Mouse (Mus musculus): ENCODE measurements at regions not wholly inside any gene's neighbourhood (a gene's known extent, or its start where the extent isn't known, plus 50 kb on each side); places are given as distances from the start of the nearest gene placed in this dataset.

- peak overlapping the region; percentile 69; the same call in 1 of the 2 replicates for H3K27ac ChIP-seq
- no peaks in the 10 kb centered on the region for H3K36me3 ChIP-seq (ENCODE audit: insufficient read depth, low read length)
- DNase-seq (ENCODE audit: low spot score) = peak; percentile 27
- no peak for TF ChIP-seq CTCF (IDR thresholded peaks at IDR 0.05; ENCODE audit: low read depth)
- peak overlapping the region; percentile 42; the same call in 1 of the 2 replicates for H3K9ac ChIP-seq (replicated peaks; ENCODE audit: low read length)
- peak; percentile 48; the same call in 1 of the 2 replicates for ATAC-seq
- H3K4me1 ChIP-seq (ENCODE audit: insufficient read depth, low read length) = no peaks in the 10 kb centered on the region
- H3K27me3 ChIP-seq (ENCODE audit: insufficient read depth, low read length) = no peaks in the 10 kb centered on the region
- H3K4me2 ChIP-seq (ENCODE audit: low read depth, low read length) = peak overlapping the region; percentile 58
- 39% methylated on average over 9 of the region's 9 CpGs for WGBS
- H3K9me3 ChIP-seq (ENCODE audit: low read length) = no peaks in the 10 kb centered on the region
- H3K4me3 ChIP-seq (ENCODE audit: low read length) = peak overlapping the region; percentile 30
These were observed 153.2 kb upstream of the Atp5g3 start for GRCm38 (mm10) chr2:74064369-74064768.

- peak overlapping the region; percentile 69 for H3K27ac ChIP-seq
- H3K27me3 ChIP-seq (ENCODE audit: insufficient read depth, low read length) = no peaks in the 10 kb centered on the region
- peak overlapping the region; percentile 42 for H3K9ac ChIP-seq (replicated peaks; ENCODE audit: low read length)
- ATAC-seq = peak; percentile 86
- peak overlapping the region; percentile 58 for H3K4me2 ChIP-seq (ENCODE audit: low read depth, low read length)
- TF ChIP-seq CTCF (IDR thresholded peaks at IDR 0.05; ENCODE audit: low read depth) = no peak
- DNase-seq (ENCODE audit: low spot score) = peak; percentile 88
- peak overlapping the region; percentile 30 for H3K4me3 ChIP-seq (ENCODE audit: low read length)
- 18% methylated on average over 15 of the region's 15 CpGs for WGBS
- no peaks in the 10 kb centered on the region for H3K9me3 ChIP-seq (ENCODE audit: low read length)
- no peaks in the 10 kb centered on the region for H3K36me3 ChIP-seq (ENCODE audit: insufficient read depth, low read length)
- no peaks in the 10 kb centered on the region for H3K4me1 ChIP-seq (ENCODE audit: insufficient read depth, low read length)
These were observed 152.7 kb upstream of the Atp5g3 start for GRCm38 (mm10) chr2:74063777-74064176.

DNA sequence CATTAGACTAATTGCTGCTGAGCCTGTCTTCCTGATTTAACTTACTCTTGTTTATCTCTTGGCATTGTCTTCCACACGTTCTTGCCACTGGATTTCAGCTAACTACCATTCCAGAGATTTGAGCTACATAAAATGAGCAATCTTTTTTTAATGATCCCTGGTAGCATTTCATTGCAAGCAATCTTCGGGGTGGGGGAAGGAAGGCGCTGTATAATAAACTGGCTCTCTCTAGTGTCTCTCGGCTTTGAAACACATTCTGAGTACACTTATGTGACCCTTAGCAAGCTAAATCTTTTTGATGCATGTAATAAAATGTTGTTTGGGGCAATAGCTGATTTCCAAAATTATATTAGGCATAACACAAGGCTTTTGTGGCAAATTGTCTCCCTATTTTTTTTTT is 152.2 kb upstream of the Atp5g3 start:
- Histone ChIP-seq H3K4me1 (ENCODE audit: insufficient read depth, low read length) (no peaks in the 10 kb centered on the region), H3K27ac (0 out of 2 replicates have a peak overlapping the region, but pooled peaks have one; percentile 69), H3K4me3 (ENCODE audit: low read length) (peak overlapping the region; percentile 30), H3K9me3 (ENCODE audit: low read length) (no peaks in the 10 kb centered on the region), H3K36me3 (ENCODE audit: insufficient read depth, low read length) (no peaks in the 10 kb centered on the region), H3K9ac (replicated peaks; ENCODE audit: low read length) (no peak overlapping the region; the same call in 1 of the 2 replicates), H3K4me2 (ENCODE audit: low read depth, low read length) (peak overlapping the region; percentile 58), H3K27me3 (ENCODE audit: insufficient read depth, low read length) (no peaks in the 10 kb centered on the region)
- TF ChIP-seq CTCF (IDR thresholded peaks at IDR 0.05; ENCODE audit: low read depth) = no peak
- WGBS = 49% methylated on average over 4 of the region's 4 CpGs
- DNase-seq (ENCODE audit: low spot score) (no peak), ATAC-seq (no peak)

DNA sequence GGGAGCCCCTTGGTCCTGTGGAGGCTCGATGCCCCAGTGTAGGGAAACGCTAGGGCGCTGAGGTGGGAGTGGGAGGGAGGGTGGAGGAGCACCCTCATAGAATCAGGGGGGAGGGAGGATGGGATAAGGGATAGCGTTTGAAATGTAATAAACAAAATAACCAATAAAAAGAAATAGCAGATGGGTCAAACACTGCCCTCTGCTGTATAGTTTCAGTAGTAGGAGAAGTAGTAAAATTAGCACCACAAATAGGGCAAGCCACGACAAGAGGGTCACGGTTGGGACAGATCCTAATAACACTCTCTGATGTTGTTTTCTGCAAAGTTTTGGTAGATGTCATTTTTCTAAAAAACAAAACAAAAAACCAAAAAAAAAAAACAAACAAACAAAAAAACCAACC is 131.3 kb upstream of the Atp5g3 start:
- ATAC-seq = no peak
- no peak overlapping the region for H3K27ac ChIP-seq

DNA sequence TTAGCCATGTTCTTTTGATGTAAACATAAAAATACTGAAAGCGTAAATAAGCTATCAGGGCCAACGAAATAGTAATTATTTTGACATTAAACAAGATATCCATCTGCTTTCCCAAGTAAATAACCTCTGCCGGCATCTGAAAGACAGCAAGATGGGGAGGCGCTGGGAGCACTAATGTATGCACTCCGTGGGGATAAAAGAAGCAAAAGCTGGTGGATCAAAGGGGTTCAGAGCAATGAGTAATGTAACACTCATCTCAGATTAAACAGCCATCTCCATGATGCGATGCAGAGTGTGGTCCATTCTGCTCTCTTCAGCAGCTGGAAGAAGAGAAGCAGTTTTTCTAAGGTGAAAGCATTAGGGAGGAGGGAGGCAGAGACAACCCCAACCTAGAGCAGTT is 128.5 kb upstream of the Atp5g3 start:
- Histone ChIP-seq H3K4me3 (ENCODE audit: low read length) (no peak overlapping the region), H3K9ac (replicated peaks; ENCODE audit: low read length) (no peak overlapping the region), H3K9me3 (ENCODE audit: low read length) (no peaks in the 10 kb centered on the region), H3K36me3 (ENCODE audit: insufficient read depth, low read length) (no peaks in the 10 kb centered on the region), H3K4me1 (ENCODE audit: insufficient read depth, low read length) (no peaks in the 10 kb centered on the region), H3K27ac (no peak overlapping the region), H3K4me2 (ENCODE audit: low read depth, low read length) (no peak overlapping the region), H3K27me3 (ENCODE audit: insufficient read depth, low read length) (no peaks in the 10 kb centered on the region)
- no peak for TF ChIP-seq CTCF (IDR thresholded peaks at IDR 0.05; ENCODE audit: low read depth)
- no peak for ATAC-seq
- WGBS = 51% methylated on average over 6 of the region's 6 CpGs
- DNase-seq (ENCODE audit: low spot score) = no peak

More for the DNA sequence above, 131.3 kb upstream of the Atp5g3 start:
- TF ChIP-seq CTCF (IDR thresholded peaks at IDR 0.05; ENCODE audit: low read depth) = no peak
- Histone ChIP-seq H3K36me3 (ENCODE audit: insufficient read depth, low read length) (no peaks in the 10 kb centered on the region), H3K4me2 (ENCODE audit: low read depth, low read length) (no peak overlapping the region), H3K9ac (replicated peaks; ENCODE audit: low read length) (no peak overlapping the region), H3K27me3 (ENCODE audit: insufficient read depth, low read length) (no peaks in the 10 kb centered on the region), H3K9me3 (ENCODE audit: low read length) (no peaks in the 10 kb centered on the region), H3K4me3 (ENCODE audit: low read length) (no peak overlapping the region), H3K4me1 (ENCODE audit: insufficient read depth, low read length) (no peaks in the 10 kb centered on the region)
- WGBS = 82% methylated on average over 6 of the region's 6 CpGs
- no peak for DNase-seq (ENCODE audit: low spot score)

- Histone ChIP-seq H3K36me3 (ENCODE audit: insufficient read depth, low read length) (no peaks in the 10 kb centered on the region), H3K9ac (replicated peaks; ENCODE audit: low read length) (no peak overlapping the region), H3K27me3 (ENCODE audit: insufficient read depth, low read length) (no peaks in the 10 kb centered on the region), H3K27ac (no peak overlapping the region), H3K4me1 (ENCODE audit: insufficient read depth, low read length) (no peaks in the 10 kb centered on the region), H3K4me3 (ENCODE audit: low read length) (no peak overlapping the region), H3K4me2 (ENCODE audit: low read depth, low read length) (no peak overlapping the region), H3K9me3 (ENCODE audit: low read length) (no peaks in the 10 kb centered on the region)
- DNase-seq (ENCODE audit: low spot score) = no peak
- no peak for ATAC-seq
- no peak for TF ChIP-seq CTCF (IDR thresholded peaks at IDR 0.05; ENCODE audit: low read depth)
- WGBS = 89% methylated on average over 9 of the region's 9 CpGs
These were observed 124.9 kb upstream of the Atp5g3 start for GRCm38 (mm10) chr2:74036043-74036442.

DNA sequence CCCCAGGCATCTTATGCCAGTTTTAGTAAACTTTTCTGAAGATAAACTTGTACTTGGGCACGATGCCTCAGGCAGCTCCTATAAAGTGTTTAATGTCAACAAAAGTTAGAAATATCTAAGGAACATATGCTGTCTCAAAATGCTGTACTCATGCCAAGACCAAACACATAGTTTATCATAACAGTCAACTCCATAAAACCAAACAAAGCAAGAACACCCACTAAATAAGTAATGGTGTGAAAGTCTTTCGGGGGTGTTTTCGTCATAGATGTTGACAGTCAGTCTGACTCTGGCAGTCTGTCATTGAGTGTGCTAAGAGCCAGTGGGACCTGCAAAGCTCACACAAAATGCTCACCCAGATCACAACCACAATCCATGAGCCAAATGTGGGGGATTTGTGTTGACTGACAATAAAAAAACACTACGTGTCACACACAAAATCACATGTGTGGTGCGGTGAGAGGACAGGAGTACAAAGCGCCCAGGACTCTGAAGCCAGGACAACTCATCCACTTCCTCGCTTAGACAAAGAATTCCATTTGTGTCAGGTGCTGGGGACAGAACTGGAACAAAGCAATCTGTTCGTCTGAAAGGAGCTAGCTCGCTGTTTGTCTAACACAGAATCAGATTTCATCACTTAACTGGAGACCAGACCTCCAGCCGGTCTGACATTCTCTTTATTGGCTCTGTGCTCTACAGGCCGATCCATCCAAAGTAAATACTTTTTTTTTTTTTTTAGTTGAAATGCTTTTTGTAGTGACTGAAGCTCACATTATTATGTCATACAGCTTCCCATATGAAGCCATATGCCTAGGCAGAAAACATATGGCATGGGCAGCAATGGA is 121.3 kb upstream of the Atp5g3 start:
- Histone ChIP-seq H3K4me3 (ENCODE audit: low read length) (no peak overlapping the region), H3K4me2 (ENCODE audit: low read depth, low read length) (no peak overlapping the region), H3K9me3 (ENCODE audit: low read length) (no peaks in the 10 kb centered on the region), H3K27ac (no peak overlapping the region), H3K27me3 (ENCODE audit: insufficient read depth, low read length) (no peaks in the 10 kb centered on the region), H3K4me1 (ENCODE audit: insufficient read depth, low read length) (no peaks in the 10 kb centered on the region), H3K36me3 (ENCODE audit: insufficient read depth, low read length) (no peaks in the 10 kb centered on the region), H3K9ac (replicated peaks; ENCODE audit: low read length) (no peak overlapping the region)
- WGBS = 74% methylated on average over 11 of the region's 11 CpGs
- DNase-seq (ENCODE audit: low spot score) = no peak
- TF ChIP-seq CTCF (IDR thresholded peaks at IDR 0.05; ENCODE audit: low read depth) = no peak
- no peak for ATAC-seq

All from hindbrain, postnatal 0 days (tissue).